Mouse (Mus musculus): ENCODE measurements at regions not wholly inside any gene's neighbourhood (a gene's known extent, or its start where the extent isn't known, plus 50 kb on each side); places are given as distances from the start of the nearest gene placed in this dataset.

DNA sequence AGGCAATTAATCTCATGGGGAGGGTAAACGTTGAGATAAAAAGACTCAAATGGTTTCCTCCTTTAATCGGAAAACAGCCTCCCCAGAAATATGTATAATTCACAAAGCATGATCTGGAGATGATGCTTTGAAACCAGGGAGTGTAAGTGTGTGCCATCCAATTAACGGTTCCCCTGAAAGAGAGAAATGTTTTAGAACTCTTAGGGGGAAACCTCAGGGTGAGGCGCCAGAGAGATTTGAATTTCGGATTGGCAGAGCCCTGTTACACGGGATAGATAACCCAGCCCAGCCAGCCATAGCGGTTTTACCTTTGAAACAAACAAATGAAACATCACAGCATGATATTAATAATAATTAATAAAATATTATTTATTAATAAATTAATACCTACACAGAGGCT is 168.1 kb upstream of the Fn1 start:
- TF ChIP-seq CTCF (IDR thresholded peaks at IDR 0.05; ENCODE audit: insufficient read depth, low read length) (no peak), POLR2A (IDR thresholded peaks at IDR 0.05; ENCODE audit: borderline replicate concordance, extremely low read depth, low read depth, low read length) (no peak)

Data from lung, adult 2 months (tissue).